Mouse (Mus musculus) thymus, postnatal 0 days (tissue): Measurements from ENCODE around the gene Rgl2. TPM values are rescaled to one million over a fixed set of nuclear protein-coding genes. Genes with fewer than 3 reads are reported as not detected.
"Not testable (repeated sequence)": the region's sequence is repeated elsewhere in the genome, so short reads cannot be mapped to it uniquely, and the experiment has no call there.

Experiments
- DNase-seq: peaks from one replicate; pipeline ENCODE4 v3.0.0-alpha.2; 2015; ENCODE audit warnings: low spot score
- polyA plus RNA-seq: library from polyadenylated mRNA; unstranded; fragments of >200 nt; fragmentation: Nextera tagmentation; extraction: Ambion mirVana; gene quantifications from 2 replicates; pipeline ENCODE4 v1.2.1, GENCODE M21; 2015

Rgl2 gene
- polyA plus RNA-seq, 1 experiment from 2014 or later = 42.3 TPM

- no peak for DNase-seq
These were observed 19.0 kb downstream of the Rgl2 start for GRCm38 (mm10) chr17:33948090-33948904.

- DNase-seq = no peak
These were observed 19.7 kb downstream of the Rgl2 start for GRCm38 (mm10) chr17:33948905-33949537.

- no peak for DNase-seq
These were observed 20.8 kb downstream of the Rgl2 start for GRCm38 (mm10) chr17:33950131-33950625.

GRCm38 (mm10) chr17:33951021-33951946 lies 21.9 kb downstream of the Rgl2 start, which contains the start of gene B3galt4:
Gene B3galt4, minus strand, starts transcription at chr17:33951488.
- peak; percentile 86 for DNase-seq

- not testable (repeated sequence) for DNase-seq
These were observed 22.7 kb downstream of the Rgl2 start for GRCm38 (mm10) chr17:33952015-33952414.

GRCm38 (mm10) chr17:33952879-33953278 lies 23.5 kb downstream of the Rgl2 start:
- no peak for DNase-seq

- DNase-seq = no peak
These were observed 24.0 kb downstream of the Rgl2 start for GRCm38 (mm10) chr17:33953310-33953709.

GRCm38 (mm10) chr17:33953961-33954565 lies 24.7 kb downstream of the Rgl2 start:
- no peak for DNase-seq

- no peak for DNase-seq
These were observed 25.6 kb downstream of the Rgl2 start for GRCm38 (mm10) chr17:33954646-33955554.

- peak; percentile 98 for DNase-seq
These were observed 26.3 kb downstream of the Rgl2 start, which contains the start of the genes Vps52 and Rps18 for GRCm38 (mm10) chr17:33955555-33956214. Gene Vps52, plus strand, starts transcription at chr17:33955812. Gene Rps18, minus strand, starts transcription at chr17:33956001.

GRCm38 (mm10) chr17:33956336-33956735 lies 27.0 kb downstream of the Rgl2 start:
- DNase-seq = no peak

GRCm38 (mm10) chr17:33957493-33957892 lies 28.1 kb downstream of the Rgl2 start:
- DNase-seq = no peak

GRCm38 (mm10) chr17:33958451-33958850 lies 29.1 kb downstream of the Rgl2 start:
- no peak for DNase-seq

- no peak for DNase-seq
These were observed 29.8 kb downstream of the Rgl2 start for GRCm38 (mm10) chr17:33959135-33959534.

- DNase-seq = no peak
These were observed 30.6 kb downstream of the Rgl2 start for GRCm38 (mm10) chr17:33959948-33960347.

GRCm38 (mm10) chr17:33962876-33963275 lies 33.5 kb downstream of the Rgl2 start:
- no peak for DNase-seq

GRCm38 (mm10) chr17:33965082-33965845 lies 35.9 kb downstream of the Rgl2 start:
- DNase-seq = no peak

- DNase-seq = no peak
These were observed 36.7 kb downstream of the Rgl2 start for GRCm38 (mm10) chr17:33965846-33966550.
